Mouse (Mus musculus): ENCODE results near the gene Nsun4. TPM values are rescaled to one million over a fixed set of nuclear protein-coding genes. Genes with fewer than 3 reads are reported as not detected.

Gene Nsun4
- total RNA-seq (2015) (8.2 and 8.9 TPM in 2 replicates), total RNA-seq (2017) (8.7 and 8.9 TPM in 2 replicates)

DNA sequence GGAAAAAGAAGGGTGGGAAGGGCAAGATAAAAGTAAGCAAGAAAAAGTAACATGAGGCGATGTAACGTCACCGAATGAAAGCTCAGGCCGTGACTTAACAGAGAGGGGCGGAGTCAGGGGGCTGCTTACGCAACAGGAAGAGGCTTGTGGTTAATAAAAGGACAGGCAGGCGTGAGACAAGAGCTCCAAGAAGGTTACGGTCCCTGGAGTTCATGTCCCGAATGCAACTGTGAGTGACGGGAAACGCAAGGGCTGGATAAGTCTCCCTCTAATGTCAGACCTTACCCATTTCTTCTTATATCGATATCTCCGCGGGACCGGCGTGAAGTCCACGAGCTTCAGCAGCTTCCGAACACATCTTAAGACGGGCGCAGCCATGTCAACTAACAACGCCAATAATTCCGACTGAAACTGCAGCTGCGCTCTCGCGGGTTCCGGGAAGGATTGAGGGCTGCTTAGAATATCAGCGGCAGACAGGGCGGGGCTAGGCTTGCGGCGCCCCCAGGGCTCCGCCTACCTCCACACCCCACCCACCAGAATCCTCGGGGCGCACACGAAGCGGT, at the start of gene Nsun4:
Gene Nsun4, minus strand, starts transcription at position 478 of the 563 bp plus-strand sequence.
- ATAC-seq (replicated peaks; ENCODE audit: poor library complexity) = peak; percentile 91

DNA sequence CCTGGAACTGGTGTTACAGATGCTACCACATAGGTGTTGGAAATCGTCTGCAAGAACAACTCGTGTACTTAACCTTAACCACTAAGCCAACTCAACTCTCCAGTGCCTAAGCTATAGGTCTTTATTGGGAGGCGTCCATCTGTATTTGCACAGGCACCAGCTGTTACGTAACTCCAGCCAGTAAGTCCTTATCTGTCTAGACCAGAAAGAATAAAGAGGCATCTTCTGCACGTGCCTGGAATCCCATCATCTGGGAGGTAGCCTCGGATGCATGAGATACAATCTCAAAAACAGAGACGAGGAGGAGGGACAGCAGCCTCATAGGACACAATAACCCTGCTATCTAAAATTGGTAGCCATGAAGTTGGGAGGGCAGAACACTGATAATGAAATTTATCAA, 47.3 kb upstream of the Nsun4 start:
- ATAC-seq (replicated peaks; ENCODE audit: poor library complexity) = peak; percentile 93

DNA sequence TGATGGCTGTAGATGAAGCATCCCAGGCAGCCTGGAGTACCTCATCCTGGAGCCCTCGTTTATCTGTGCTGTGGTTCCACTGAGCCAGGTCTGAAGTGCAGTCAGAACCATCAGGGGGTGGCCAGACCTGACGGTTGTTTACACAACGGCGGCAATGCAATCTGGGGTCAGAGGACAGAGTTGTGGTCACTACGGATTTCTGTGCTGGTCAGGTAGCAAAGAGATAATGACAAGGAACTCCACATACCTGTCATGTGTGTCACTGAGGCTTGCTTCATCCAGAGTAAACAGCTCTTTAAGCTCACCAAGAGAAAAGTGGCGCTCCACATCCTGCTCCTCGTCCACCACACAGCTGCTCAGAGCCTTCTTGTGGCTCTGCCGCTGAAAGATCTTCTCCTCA, 43.5 kb upstream of the Nsun4 start:
- no peak for ATAC-seq (replicated peaks; ENCODE audit: poor library complexity)

DNA sequence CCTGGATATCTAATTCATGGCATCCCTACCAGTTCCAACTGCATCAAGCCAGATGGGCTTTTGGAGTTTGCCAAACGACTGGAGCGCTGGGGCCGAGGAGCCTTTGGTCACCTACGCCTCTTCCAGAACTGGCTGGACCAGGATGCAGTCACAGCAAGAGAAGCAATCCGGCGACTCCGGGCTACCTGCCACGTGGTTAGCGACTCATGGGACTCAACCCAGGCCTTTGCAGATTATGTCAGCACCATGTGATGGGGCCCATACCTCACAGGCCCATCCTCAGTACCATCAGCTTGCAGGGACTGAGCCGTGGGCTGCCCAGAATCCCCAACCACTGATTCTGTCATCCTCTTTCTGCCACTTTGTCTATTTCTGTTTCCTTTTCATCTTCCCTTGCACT, 42.6 kb upstream of the Nsun4 start:
- no peak for ATAC-seq (replicated peaks; ENCODE audit: poor library complexity)

DNA sequence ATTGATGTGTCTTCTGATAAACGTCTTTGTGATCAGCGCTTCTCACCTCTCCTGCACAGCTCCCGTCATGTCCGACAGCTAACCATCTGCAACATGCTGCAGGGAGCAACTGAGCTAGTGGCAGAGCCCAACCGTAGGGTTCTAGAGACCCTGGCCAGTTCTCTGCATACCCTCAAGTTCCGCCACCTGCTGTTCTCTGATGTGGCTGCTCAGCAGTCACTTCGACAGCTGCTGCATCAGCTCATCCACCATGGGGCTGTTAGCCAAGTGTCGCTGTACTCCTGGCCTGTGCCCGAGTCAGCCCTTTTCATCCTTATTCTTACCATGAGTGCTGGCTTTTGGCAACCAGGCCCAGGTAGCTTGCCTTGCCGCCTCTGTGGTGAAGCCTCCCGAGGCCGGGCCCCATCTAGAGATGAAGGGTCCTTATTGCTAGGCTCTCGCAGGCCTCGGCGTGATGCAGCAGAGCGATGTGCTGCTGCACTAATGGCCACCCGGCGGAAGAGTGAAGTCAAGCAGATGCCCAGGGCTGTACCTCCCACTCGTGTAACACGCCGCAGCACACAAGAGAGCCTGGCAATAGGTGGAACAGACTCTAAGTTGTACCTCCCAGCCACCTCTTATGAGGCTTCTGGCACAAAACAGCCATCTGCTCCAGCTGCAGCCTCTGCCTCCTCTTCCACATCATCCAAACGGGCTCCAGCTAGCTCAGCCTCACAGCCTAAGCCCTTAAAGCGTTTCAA, 35.0 kb upstream of the Nsun4 start:
- ATAC-seq (replicated peaks; ENCODE audit: poor library complexity) = no peak

DNA sequence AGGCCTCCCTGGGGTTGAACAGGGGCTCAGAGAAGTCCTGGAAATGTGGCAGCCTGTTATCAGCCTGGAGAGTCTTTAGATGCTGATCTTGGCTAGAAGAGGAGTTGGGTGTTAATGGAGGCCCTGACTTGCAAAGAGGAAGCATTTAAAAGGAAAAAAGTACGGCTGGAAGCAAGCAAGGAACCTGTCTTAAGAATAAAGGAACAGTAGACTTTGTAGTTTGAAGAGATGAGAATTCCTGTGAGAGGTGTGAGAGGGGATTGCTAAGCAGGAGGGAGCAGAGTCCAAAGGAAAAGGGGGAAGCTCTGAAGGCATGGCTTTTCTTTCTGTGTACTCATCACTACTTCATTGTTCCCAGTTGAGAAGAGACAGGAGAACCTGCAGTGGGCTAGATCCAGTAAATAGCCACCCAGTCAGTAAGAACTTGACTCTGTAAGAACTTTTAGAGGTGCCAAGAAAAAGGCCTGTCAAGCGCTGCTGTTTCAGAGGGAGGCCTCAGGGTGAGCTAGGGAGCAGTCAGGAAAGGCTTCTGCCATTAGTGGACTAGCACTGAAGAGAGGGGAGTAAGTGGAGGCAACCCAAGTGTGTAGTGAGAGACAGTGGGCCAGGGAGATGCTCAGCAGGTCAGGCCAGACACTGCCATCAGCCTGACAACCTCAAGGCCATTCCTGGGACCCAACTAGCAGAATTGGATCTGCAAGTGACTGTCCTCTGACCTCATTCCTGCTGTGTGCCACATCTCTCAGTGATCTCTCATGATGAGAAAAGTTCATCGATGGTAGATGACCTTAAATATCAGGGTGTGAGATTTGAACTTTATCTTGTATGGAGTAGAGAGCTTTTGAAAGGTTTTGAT, 23.8 kb upstream of the Nsun4 start:
- no peak for ATAC-seq (replicated peaks; ENCODE audit: poor library complexity)

DNA sequence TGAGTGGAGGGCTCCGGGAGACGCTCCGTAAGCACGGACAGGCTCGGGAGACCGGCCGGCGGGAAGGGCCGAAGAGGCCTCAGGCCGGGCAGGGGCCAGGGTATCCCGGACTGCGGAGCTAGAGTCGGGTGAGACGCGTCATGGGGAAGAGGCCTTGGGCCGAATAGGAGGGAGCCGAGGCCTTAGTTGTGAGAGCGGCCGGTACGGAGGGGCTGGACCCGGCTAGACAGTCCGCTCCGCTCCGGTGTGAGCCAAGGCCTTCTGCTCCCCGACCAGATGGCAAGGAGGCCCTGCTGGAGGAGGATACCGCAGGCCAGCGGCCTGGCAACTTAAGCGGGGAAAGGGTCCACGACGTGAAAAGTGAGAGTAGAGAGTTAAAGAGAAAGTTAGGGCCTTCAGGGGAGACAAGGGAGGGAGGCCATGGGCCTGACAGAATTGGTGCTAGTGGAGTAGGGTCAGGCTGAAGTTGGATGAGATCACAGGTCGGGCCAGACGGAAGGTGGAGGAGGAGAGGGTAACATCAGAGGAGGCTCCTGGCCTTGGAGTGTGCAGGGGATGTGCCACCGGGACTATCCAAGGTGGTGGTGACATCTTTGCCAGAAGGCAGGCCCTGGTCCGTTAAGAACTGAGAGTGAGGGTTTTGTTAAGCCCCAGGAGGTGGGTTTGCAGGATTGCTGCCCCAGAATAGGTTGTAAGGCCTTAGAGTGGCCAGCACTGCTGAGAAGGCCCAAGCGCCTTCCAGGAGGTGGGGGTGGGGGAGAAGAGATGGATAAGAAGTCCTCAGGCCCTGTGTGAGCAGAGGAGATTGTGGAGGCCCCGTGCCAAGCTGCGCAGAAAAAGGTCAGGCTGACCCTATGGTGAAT, 22.9 kb upstream of the Nsun4 start:
- peak; percentile 18 for ATAC-seq (replicated peaks; ENCODE audit: poor library complexity)

DNA sequence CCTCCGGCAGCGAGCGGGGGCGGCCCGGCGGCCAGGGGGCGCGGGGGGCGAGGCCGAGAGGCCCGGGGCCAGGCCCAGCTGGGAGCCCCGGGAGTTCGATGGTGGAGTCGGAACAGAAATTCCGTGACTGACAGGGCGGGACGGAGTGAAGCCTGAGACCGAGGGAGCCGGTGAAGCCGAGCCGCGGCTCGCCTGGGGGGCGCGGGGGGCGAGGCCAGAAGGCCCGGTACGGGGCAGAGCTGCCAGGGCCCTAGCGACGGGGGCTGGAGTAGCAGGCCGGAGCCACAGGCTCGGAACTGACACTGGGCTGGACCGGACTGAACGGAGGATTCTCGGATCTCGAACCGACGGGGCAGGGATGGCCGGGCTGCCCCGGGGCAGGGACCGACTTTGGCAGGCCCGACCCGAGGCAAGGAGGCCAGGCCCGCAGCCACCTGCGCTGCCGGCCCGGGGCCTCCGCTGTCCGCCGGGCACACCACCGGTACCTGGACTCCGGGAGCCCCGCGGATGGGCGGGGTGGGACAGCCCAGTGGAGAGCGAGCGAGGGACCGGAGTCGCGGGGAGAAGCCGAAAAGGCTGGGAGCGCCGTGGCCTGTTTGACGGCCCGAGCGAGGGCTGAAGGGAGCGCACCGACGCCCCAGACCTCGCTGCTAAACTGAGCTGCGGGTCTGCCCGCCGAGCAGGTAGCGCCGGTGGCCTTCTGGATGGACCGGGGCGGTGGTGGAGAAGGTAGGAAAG, 22.1 kb upstream of the Nsun4 start:
- ATAC-seq (replicated peaks; ENCODE audit: poor library complexity) = peak; percentile 35

DNA sequence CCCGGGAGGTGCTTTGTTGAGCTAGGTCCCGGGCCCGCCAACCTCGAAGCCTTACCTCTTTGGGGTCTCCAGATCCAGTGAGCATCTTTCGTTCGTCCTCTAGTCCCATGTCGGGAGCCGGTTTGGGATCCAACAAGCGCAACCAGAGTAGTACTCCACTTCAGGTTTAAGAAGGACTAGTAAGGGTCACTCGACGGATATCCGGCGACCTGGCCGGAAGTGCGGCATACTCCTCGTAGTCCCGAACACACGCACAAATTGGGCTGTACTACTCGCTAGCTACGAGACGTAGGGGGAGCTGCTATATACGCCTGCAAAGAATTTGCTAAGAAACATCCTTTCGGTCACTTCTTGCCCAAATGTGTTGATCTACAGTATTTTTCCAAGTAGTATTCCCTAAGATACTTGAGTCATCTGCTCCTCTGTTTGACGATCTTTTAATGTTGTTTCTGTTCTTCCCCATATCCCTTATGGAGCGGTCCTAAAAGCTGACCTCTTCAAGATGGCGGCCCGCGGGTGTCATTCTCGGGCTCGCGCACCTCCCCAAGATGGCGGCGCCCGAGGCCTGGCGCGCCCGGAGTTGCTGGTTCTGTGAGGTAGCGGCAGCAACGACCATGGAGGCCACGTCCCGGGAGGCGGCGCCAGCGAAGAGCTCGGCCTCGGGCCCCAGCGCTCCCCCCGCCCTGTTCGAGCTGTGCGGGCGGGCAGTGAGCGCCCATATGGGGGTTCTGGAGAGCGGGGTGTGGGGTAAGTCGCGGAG, 21.4 kb upstream of the Nsun4 start, which contains the start of the genes Uqcrh and Lrrc41:
Gene Uqcrh, minus strand, starts transcription at position 211 of the 760 bp plus-strand sequence.
Gene Lrrc41, plus strand, starts transcription at position 409 of the 760 bp plus-strand sequence.
- ATAC-seq (replicated peaks; ENCODE audit: poor library complexity) = peak; percentile 74

DNA sequence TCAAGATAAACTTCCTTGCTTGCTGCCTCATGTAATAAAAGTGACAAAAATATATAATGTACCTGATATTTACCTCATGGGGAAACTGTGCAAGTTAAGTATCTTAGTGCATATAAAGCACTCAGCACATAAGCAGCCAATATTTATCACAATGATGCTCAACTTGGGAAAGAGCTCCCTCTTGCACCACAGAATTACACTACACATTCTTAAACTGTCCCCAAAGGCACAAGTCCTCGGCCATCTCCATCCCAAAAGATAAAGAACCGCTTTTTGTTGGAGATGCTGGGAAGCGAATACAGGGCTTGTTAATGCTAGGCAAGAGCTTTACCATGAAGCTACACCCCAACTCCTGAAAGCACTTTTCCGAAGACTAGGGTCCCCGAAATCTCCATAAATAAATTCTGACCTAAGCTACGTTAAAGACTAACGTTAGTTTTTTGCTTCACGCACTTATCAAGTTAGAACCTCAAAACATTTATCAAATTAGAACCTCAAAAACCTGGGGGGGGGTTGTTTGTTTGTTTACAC, 20.5 kb upstream of the Nsun4 start:
- ATAC-seq (replicated peaks; ENCODE audit: poor library complexity) = peak; percentile 24; the same call in 1 of the 2 replicates

DNA sequence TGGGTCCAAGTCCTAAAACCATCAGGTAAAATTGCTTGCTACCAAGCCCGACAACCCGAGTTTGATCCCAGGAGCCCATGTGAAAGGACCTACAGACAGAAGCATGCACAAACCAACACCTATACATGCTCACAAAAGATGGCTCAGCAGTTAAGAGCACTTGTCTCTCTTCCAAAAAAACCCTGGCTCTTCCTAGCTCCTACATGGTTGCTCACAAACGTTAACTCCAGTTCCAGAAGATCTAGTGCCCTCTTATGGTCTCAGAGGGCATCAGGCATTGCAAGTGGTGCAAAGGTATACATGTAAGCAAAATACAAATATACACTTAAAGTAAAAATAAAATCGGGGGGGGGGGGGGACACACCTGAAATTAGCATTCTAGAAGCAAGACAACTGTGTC, 19.5 kb upstream of the Nsun4 start:
- ATAC-seq (replicated peaks; ENCODE audit: poor library complexity) = no peak

DNA sequence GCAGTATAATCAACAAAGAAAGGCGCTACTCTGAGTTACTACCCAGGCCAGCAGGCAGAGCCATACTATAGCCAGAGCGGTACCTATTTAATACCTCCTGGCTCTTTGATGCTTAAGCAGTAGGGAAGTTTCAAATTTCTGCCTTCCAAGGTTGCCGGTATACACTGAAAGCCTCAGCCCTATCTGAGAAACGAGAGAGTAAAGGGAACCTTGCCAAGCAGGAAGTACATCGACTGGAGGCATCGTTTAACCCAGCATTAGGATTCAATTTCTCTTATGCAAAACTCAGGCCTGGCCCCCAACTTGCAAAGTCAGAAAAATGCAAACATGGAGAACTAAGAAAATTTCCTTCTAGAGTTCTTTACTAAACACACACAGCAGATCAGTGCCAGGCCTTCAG, 16.4 kb upstream of the Nsun4 start:
- ATAC-seq (replicated peaks; ENCODE audit: poor library complexity) = no peak

DNA sequence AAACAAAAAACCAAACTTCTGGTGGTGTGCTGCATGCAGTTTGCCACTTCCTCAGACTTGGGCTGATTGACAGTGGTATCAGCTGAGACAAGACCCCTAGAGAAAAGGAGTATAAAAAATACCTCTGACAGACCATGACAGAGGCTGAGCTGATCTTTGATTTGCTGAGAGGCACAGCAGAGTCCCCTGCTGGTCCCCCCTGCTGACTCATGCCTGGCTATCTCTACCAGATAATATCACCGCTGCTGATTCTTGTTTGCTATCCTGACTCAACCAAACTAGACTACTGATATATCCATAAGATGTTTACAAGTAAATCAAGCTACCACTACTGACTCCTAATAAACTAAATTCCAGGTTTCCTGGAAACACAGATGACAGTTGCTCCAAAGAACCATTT, 10.2 kb upstream of the Nsun4 start:
- peak; percentile 48 for ATAC-seq (replicated peaks; ENCODE audit: poor library complexity)

DNA sequence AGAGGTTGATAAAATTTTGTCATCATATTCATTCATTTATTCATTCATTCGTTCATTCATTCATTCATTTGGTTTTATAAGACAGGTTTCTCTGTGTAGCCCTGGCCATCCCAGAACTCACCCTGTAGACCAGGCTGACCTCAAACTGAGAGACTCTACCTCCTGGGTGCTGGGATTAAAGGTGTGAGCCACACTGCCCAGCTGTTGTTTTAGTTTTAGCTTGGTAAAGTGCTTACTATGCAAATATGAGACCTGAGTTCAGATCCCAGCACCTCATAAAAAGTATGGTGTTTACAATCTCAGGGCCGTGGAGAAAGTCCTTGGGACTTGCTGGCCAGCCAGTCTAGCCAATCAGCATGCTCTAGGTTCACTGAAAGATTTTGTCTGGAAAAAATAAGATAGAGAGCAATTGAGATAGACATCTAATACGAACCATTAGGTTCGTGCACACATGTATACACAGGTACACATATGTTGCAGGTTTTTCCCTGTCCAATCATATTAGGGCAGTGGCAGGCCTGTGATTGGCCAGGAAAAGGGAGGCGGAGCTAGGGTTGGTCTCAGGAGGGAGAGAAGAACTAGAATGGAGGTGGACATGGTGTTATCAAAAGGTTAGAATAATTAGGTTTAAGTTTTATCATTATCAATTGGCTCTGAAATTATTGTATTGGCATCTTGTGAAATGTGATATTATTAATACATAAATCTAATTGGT, 5.5 kb upstream of the Nsun4 start:
- no peak for ATAC-seq (replicated peaks; ENCODE audit: poor library complexity)

DNA sequence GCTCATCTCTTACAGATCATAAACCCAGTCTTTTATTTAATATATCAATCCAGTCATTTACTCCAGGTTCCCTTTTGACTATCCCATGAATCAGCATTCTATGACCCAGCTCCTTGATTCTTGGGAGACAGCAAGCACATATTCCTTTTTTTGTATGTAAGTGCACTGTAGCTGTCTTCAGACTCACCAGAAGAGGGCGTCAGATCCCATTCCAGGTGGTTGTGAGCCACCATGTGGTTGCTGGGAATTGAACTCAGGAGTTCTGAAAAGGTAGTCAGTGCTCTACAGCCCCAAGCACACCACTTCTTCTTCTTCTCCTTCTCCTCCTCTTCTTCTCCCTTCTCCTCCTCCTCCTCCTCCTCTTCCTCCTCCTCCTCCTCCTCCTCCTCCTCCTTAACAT, 3.9 kb upstream of the Nsun4 start:
- ATAC-seq (replicated peaks; ENCODE audit: poor library complexity) = no peak

DNA sequence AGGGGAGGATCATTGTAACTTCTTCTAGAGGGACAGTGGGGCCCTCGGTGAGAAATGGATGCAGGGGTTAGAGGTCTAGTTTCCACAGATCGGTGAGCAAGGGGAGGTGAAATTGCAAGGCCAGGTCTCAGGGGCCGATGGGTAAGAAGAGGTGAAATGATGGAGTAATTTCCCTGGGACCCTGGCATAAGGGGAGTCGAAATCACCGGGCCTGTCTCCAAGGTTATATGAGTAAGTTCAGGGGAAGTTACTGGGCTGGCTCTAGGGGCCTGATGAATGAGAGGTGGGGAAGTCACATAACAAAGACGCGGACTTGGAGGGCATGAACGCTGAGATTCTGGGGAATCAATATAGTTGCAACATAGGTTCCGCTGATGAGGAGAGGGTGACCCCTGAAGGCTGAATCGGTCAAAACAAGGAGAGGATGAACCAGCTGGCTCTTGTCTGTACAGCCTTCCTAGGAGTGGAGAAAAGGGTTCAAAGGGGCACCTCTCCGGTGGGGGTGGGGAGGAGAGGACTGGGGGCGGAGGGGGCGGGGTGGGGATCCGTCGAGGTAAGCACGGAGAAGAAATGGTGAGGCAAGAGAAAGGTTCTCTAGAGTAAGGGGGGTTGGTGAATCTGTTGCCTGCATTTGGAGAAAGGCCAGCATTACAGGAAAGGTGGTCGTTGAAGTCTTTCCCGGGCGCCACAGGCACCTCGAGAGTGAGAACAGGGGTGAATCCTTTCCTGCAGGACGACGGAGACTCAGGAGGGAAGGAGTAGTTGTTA, 966 bp downstream of the Nsun4 start:
- peak; percentile 41 for ATAC-seq (replicated peaks; ENCODE audit: poor library complexity)

DNA sequence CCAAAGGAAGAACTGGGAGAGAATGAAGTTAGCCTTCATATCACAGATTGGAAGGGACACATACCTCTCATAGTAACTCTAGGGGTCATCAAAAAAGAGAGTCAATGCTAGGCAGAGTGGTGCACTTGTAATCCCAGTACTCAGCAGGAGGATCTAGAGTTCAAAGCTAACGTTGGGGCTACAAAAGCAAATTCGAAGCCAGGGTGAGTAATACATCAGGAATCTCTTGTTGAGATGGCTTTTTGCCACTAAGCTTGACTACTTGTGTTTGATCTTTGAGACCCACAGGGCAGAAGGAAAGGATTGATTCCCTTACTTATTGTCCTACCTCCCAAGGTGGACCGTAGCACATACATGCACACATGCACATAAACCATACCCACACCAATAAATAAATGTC, 4.5 kb downstream of the Nsun4 start:
- no peak for ATAC-seq (replicated peaks; ENCODE audit: poor library complexity)
